Mouse (Mus musculus) embryo, embryonic 10.5 days (tissue): ENCODE data around the gene Usp30.

Experiments
- DNase-seq: peaks from one replicate; pipeline ENCODE4 v3.0.0-alpha.2; 2015; ENCODE audit warnings: low spot score

Gene Usp30

GRCm38 (mm10) chr5:114155168-114155933 lies 90.1 kb downstream of the Usp30 start:
- no peak for DNase-seq

GRCm38 (mm10) chr5:114157236-114157635 lies 92.0 kb downstream of the Usp30 start:
- no peak for DNase-seq

GRCm38 (mm10) chr5:114161424-114161823 lies 96.2 kb downstream of the Usp30 start:
- no peak for DNase-seq

GRCm38 (mm10) chr5:114162106-114162815 lies 97.0 kb downstream of the Usp30 start:
- DNase-seq, result no peak

GRCm38 (mm10) chr5:114163117-114163696 lies 97.9 kb downstream of the Usp30 start:
- no peak for DNase-seq

- no peak for DNase-seq
Measured at GRCm38 (mm10) chr5:114170345-114170744, 105.1 kb downstream of the Usp30 start.

- no peak for DNase-seq
Measured at GRCm38 (mm10) chr5:114172936-114173335, 107.7 kb downstream of the Usp30 start.

GRCm38 (mm10) chr5:114173458-114173857 lies 108.2 kb downstream of the Usp30 start:
- DNase-seq, result no peak

- DNase-seq, result no peak
Measured at GRCm38 (mm10) chr5:114173877-114174581, 108.8 kb downstream of the Usp30 start.
